8 mouse cellular contexts compared by ENCODE assay signal in the genomic region with DNA sequence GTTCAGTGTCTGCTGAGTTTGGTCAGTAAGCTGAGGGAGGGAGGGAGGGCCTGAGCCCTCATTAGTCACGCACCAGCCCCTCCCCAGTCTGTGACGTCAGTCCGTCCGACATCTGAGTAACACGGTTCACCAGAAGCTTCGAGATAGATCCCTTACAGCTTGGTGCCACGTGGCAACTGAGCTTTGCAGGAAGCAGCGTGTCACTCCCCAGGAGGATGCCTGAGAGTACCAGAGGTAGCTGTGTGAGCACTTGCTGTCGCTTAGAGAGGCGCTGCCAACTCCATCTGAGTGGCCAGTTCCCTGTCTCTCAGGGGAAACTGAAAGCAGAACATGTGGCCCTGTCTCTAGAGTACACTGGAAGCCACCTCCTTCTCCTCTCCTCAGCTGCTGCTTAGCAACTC. TPM values are rescaled to one million over a fixed set of nuclear protein-coding genes. Genes with fewer than 3 reads are reported as not detected.
DNase-seq lines count a peak whose midpoint lies in the region; ATAC-seq lines count a peak whose summit lies in the region.

No protein-coding gene starts in this region.

- WGBS in liver, embryonic 12.5 days (ENCODE audit: insufficient replicate concordance): 52% methylated on average over 10 of the region's 10 CpGs
- WGBS in lung, embryonic 15.5 days: 38% methylated on average over 10 of the region's 10 CpGs
- 47% methylated on average over 10 of the region's 10 CpGs for WGBS in stomach, embryonic 15.5 days

- ATAC-seq in liver, embryonic 12.5 days: no peak
- 0 out of 2 replicates have a peak, but pooled peaks have one; percentile 35 for ATAC-seq in lung, embryonic 15.5 days (ENCODE audit: borderline replicate concordance, extremely low read depth, low FRiP score, low TSS enrichment)
- peak; percentile 27; the same call in 1 of the 2 replicates for ATAC-seq in stomach, embryonic 15.5 days (ENCODE audit: insufficient read depth, low FRiP score, low read depth)

- no peak overlapping the region for H3K4me2 ChIP-seq in liver, embryonic 12.5 days
- no peak overlapping the region; the same call in 1 of the 2 replicates for H3K4me2 ChIP-seq in lung, embryonic 15.5 days
- no peak overlapping the region for H3K4me2 ChIP-seq in stomach, embryonic 15.5 days

- peak; percentile 24 for DNase-seq in liver
- peak; percentile 49 for DNase-seq in adrenal gland, postnatal 10 days
- peak; percentile 29 to 40 for DNase-seq in heart, adult 9 months (ENCODE audit: low spot score in 2 of 2)
- DNase-seq in cerebellum, postnatal 4 days (ENCODE audit: low spot score in 2 of 2): no peak
- no peak for DNase-seq in right cerebral cortex, adult 2 months (ENCODE audit: low spot score in 2 of 2)

- H3K27me3 ChIP-seq in liver, embryonic 12.5 days (replicated peaks): no peaks in the 10 kb centered on the region
- H3K27me3 ChIP-seq in lung, embryonic 15.5 days: no peaks in the 10 kb centered on the region
- no peaks in the 10 kb centered on the region for H3K27me3 ChIP-seq in stomach, embryonic 15.5 days (replicated peaks)

- no peak overlapping the region for H3K4me3 ChIP-seq in liver, embryonic 12.5 days
- no peak overlapping the region for H3K4me3 ChIP-seq in lung, embryonic 15.5 days
- H3K4me3 ChIP-seq in stomach, embryonic 15.5 days (replicated peaks): no peak overlapping the region

- 0 out of 2 replicates have a peak, but pooled peaks cover 7% of the 10 kb centered on the region for H3K4me1 ChIP-seq in liver, embryonic 12.5 days
- no peaks in the 10 kb centered on the region for H3K4me1 ChIP-seq in lung, embryonic 15.5 days
- no peaks in the 10 kb centered on the region for H3K4me1 ChIP-seq in stomach, embryonic 15.5 days

- H3K27ac ChIP-seq in liver, embryonic 12.5 days: no peak overlapping the region
- H3K27ac ChIP-seq in lung, embryonic 15.5 days: no peak overlapping the region
- no peak overlapping the region for H3K27ac ChIP-seq in stomach, embryonic 15.5 days

- peaks cover 72% of the 10 kb centered on the region for H3K36me3 ChIP-seq in liver, embryonic 12.5 days
- H3K36me3 ChIP-seq in lung, embryonic 15.5 days: peaks cover 6% of the 10 kb centered on the region; the same call in 1 of the 2 replicates
- peaks cover 2% of the 10 kb centered on the region for H3K36me3 ChIP-seq in stomach, embryonic 15.5 days

- H3K9me3 ChIP-seq in liver, embryonic 12.5 days (replicated peaks): no peaks in the 10 kb centered on the region
- H3K9me3 ChIP-seq in lung, embryonic 15.5 days: no peaks in the 10 kb centered on the region
- no peaks in the 10 kb centered on the region for H3K9me3 ChIP-seq in stomach, embryonic 15.5 days

- H3K9ac ChIP-seq in liver, embryonic 12.5 days: no peak overlapping the region
- no peak overlapping the region for H3K9ac ChIP-seq in lung, embryonic 15.5 days
- no peak overlapping the region for H3K9ac ChIP-seq in stomach, embryonic 15.5 days

RNA-seq across cellular contexts. Expression of gene Chmp6, which starts 49.8 kb away (rescaled TPM):
- 45.9 and 48.6 TPM in 2 replicates for polyA plus RNA-seq in liver, embryonic 12.5 days (2016; fragmentation: Nextera tagmentation; extraction: Ambion mirVana)
- total RNA-seq in adrenal gland, postnatal 10 days (2021): 10 to 100 TPM; 34.7 to 40.0 TPM
- polyA plus RNA-seq in lung, embryonic 15.5 days (2015; fragmentation: Nextera tagmentation; extraction: Ambion mirVana): 99.3 and 100 TPM in 2 replicates
- polyA plus RNA-seq in stomach, embryonic 15.5 days (2015; fragmentation: Nextera tagmentation; extraction: Ambion mirVana): 79.4 and 86.0 TPM in 2 replicates

Comparison
In these comparisons a context has a peak if more than half of its experiments do, and no peak if none do; other contexts are left out.
1. DNase-seq: peak in liver (single experiment), adrenal gland, postnatal 10 days (single experiment) and heart, adult 9 months (2 of 2); none in cerebellum, postnatal 4 days (0 of 2) and right cerebral cortex, adult 2 months (0 of 2).